In genomic region chr2:24845256-24845655, GRCm38 (mm10) we compare ENCODE assay signal across 24 mouse cellular contexts.
DNase-seq lines count a peak whose midpoint lies in the region; ATAC-seq and TF ChIP-seq lines count a peak whose summit lies in the region.
"Had no signal": no experiment of that assay in that cellular context is flagged by ENCODE, and none has a peak within 500 bp of the region (broad histone marks: within the 10 kb centered on the region; RNA-seq: fewer than 3 reads in every experiment).

No protein-coding gene starts in this region.

- H3K27ac ChIP-seq in MEL (ENCODE audit: control insufficient read depth, low read depth, low read length), result peak overlapping the region; percentile 12; the same call in 1 of the 2 replicates
- peak overlapping the region; percentile 12 for H3K27ac ChIP-seq in bone marrow macrophage, adult 2 months (ENCODE audit: insufficient read depth, low read depth, low read length)
- no peak overlapping the region for H3K27ac ChIP-seq in liver, embryonic 11.5 days (ENCODE audit: low read depth, low read length)

- no peak overlapping the region for H3K4me3 ChIP-seq in MEL (ENCODE audit: control insufficient read depth in 1 of 2, insufficient read depth in 1 of 2, low read depth in 2 of 2, low read length in 2 of 2)
- no peak overlapping the region for H3K4me3 ChIP-seq in bone marrow macrophage, adult 2 months (ENCODE audit: insufficient read depth, low read length)
- no peak overlapping the region for H3K4me3 ChIP-seq in liver, embryonic 11.5 days (ENCODE audit: low read depth, low read length)

- no peak for TF ChIP-seq POLR2A in MEL (IDR thresholded peaks at IDR 0.05; ENCODE audit: control insufficient read depth in 1 of 2, insufficient read depth in 1 of 2, low read depth in 1 of 2, low read length in 2 of 2, poor library complexity in 1 of 2)
- no peak for TF ChIP-seq POLR2A in bone marrow macrophage, adult 2 months (IDR thresholded peaks at IDR 0.05; ENCODE audit: borderline replicate concordance, low read depth, low read length)

- WGBS in liver, embryonic 11.5 days, result 57% methylated on average over 1 of the region's 1 CpGs

- TF ChIP-seq RAD21 in MEL (IDR thresholded peaks at IDR 0.05; ENCODE audit: low read depth, low read length), result no peak

- H3K4me2 ChIP-seq in liver, embryonic 11.5 days, result no peak overlapping the region

- intact Hi-C loops in heart, postnatal 10 days (cut with DNase I), result no loop called here

- no peaks in the 10 kb centered on the region for H3K27me3 ChIP-seq in MEL (ENCODE audit: control insufficient read depth in 1 of 2, insufficient read depth in 2 of 2, low read length in 2 of 2)
- no peaks in the 10 kb centered on the region for H3K27me3 ChIP-seq in liver, embryonic 11.5 days (replicated peaks; ENCODE audit: control insufficient read depth, insufficient read depth, low read length)
- H3K27me3 ChIP-seq: CH12.LX, Patski had no signal

- no peaks in the 10 kb centered on the region for H3K9me3 ChIP-seq in MEL (replicated peaks; ENCODE audit: insufficient read depth, low read length)
- H3K9me3 ChIP-seq in liver, embryonic 11.5 days (ENCODE audit: control insufficient read depth, low read length), result no peaks in the 10 kb centered on the region
- H3K9me3 ChIP-seq: G1E had no signal

- peaks cover 7 to 18% of the 10 kb centered on the region in 2 experiments for H3K4me1 ChIP-seq in MEL (ENCODE audit: control insufficient read depth in 1 of 2, insufficient read depth in 2 of 2, low read length in 2 of 2)
- peaks cover 27% of the 10 kb centered on the region for H3K4me1 ChIP-seq in bone marrow macrophage, adult 2 months (ENCODE audit: control insufficient read depth, insufficient read depth, low read length)
- H3K4me1 ChIP-seq in liver, embryonic 11.5 days (replicated peaks; ENCODE audit: control insufficient read depth, insufficient read depth, low read length), result no peaks in the 10 kb centered on the region

- ATAC-seq in liver, embryonic 11.5 days (replicated peaks; ENCODE audit: low FRiP score), result no peak
- ATAC-seq: activated CD4-positive, CD25-positive, alpha-beta regulatory T cell, adult 4 months; CD4-positive, CD25-positive, alpha-beta regulatory T cell, adult 4 months; Patski had no signal

- no peak overlapping the region for H3K9ac ChIP-seq in MEL (ENCODE audit: control insufficient read depth, low read depth, low read length, poor library complexity, severe bottlenecking)
- H3K9ac ChIP-seq in liver, embryonic 11.5 days (ENCODE audit: low read depth, low read length), result no peak overlapping the region

- TF ChIP-seq CTCF in MEL (IDR thresholded peaks at IDR 0.05 in 2 of 3, conservative IDR thresholded peaks at IDR 0.05 in 1 of 3; ENCODE audit: control insufficient read depth in 1 of 3, insufficient read depth in 1 of 3, low read depth in 2 of 3, low read length in 3 of 3, poor library complexity in 1 of 3, severe bottlenecking in 1 of 3), result no peak
- TF ChIP-seq CTCF in bone marrow macrophage, adult 2 months (IDR thresholded peaks at IDR 0.05; ENCODE audit: low read depth, low read length), result no peak

- peak; percentile 70 for DNase-seq in MEL (ENCODE audit: low read depth, low spot score)
- DNase-seq in MEL-GATA-1-ER (ENCODE audit: extremely low read depth, low read depth), result peak; percentile 54
- DNase-seq in liver, embryonic 11.5 days (ENCODE audit: low spot score), result no peak
- DNase-seq in adrenal gland, postnatal 36 days, result no peak
- no peak for DNase-seq in heart, postnatal 10 days
- DNase-seq: adrenal gland, adult 2 months; adrenal gland, adult 8-10 months; adrenal gland, postnatal 10 days; adrenal gland, postnatal 14 days; adrenal gland, postnatal 25 days; B cell, adult 2 months; cerebellum, adult 11 months; cerebellum, adult 11-12 months; cerebellum, adult 18-20 months; cerebellum, adult 2 months; cerebellum, adult 8-10 months; cerebellum, adult 9-10 months; cerebellum, adult 9-11 months had no signal

- peak; percentile 32 to 79 for TF ChIP-seq EP300 in MEL (IDR thresholded peaks at IDR 0.05; ENCODE audit: low read depth in 1 of 2, low read length in 2 of 2)

- H3K79me2 ChIP-seq in MEL (ENCODE audit: control insufficient read depth, insufficient read depth, low read length, poor library complexity), result no peaks in the 10 kb centered on the region

- H3K36me3 ChIP-seq in MEL (ENCODE audit: control insufficient read depth in 1 of 2, insufficient read depth in 2 of 2, low read length in 2 of 2), result peaks cover 20 to 29% of the 10 kb centered on the region in 2 experiments
- peaks cover 12% of the 10 kb centered on the region for H3K36me3 ChIP-seq in liver, embryonic 11.5 days (ENCODE audit: control insufficient read depth, insufficient read depth, low read length)

TF ChIP-seq in MEL, 35 proteins besides CTCF, POLR2A, EP300 and RAD21:
- TF ChIP-seq ETS1 (IDR thresholded peaks at IDR 0.05; ENCODE audit: low read depth, low read length), result 0 out of 2 replicates have a peak, but pooled peaks have one; percentile 6
- TF ChIP-seq ZKSCAN1 (IDR thresholded peaks at IDR 0.05; ENCODE audit: low read depth, low read length), result no peak
- no peak for TF ChIP-seq CHD1 (IDR thresholded peaks at IDR 0.05; ENCODE audit: low read depth, low read length)
- peak; percentile 42; the same call in 1 of the 2 replicates for TF ChIP-seq RCOR1 (IDR thresholded peaks at IDR 0.05; ENCODE audit: low read depth, low read length)
- no peak for TF ChIP-seq BHLHE40 (IDR thresholded peaks at IDR 0.05; ENCODE audit: borderline replicate concordance, low read depth, low read length)
- no peak for TF ChIP-seq MAFK (IDR thresholded peaks at IDR 0.05; ENCODE audit: borderline replicate concordance, low read depth, low read length)
- TF ChIP-seq MYB (IDR thresholded peaks at IDR 0.05; ENCODE audit: low read depth, low read length), result no peak
- TF ChIP-seq USF1 (IDR thresholded peaks at IDR 0.05; ENCODE audit: low read depth, low read length), result no peak
- TF ChIP-seq SMC3 (IDR thresholded peaks at IDR 0.05; ENCODE audit: low read depth, low read length), result no peak
- no peak for TF ChIP-seq TCF12 (IDR thresholded peaks at IDR 0.05; ENCODE audit: low read depth, low read length)
- TF ChIP-seq NRF1 (IDR thresholded peaks at IDR 0.05; ENCODE audit: insufficient read depth, low read depth, low read length, poor library complexity, severe bottlenecking), result no peak
- peak; percentile 82 for TF ChIP-seq GATA1 (IDR thresholded peaks at IDR 0.05; ENCODE audit: low read depth, low read length)
TF ChIP-seq in MEL: peak in this region for 3.

Comparison
In these comparisons a context has a peak if more than half of its experiments do, and no peak if none do; other contexts are left out.
1. DNase-seq: peak in MEL (single experiment) and MEL-GATA-1-ER (single experiment); none in liver, embryonic 11.5 days (single experiment), adrenal gland, postnatal 36 days (0 of 2) and heart, postnatal 10 days (0 of 2).